Mouse (Mus musculus): Measurements from ENCODE around the gene Nfxl1.

Nfxl1 gene

DNA sequence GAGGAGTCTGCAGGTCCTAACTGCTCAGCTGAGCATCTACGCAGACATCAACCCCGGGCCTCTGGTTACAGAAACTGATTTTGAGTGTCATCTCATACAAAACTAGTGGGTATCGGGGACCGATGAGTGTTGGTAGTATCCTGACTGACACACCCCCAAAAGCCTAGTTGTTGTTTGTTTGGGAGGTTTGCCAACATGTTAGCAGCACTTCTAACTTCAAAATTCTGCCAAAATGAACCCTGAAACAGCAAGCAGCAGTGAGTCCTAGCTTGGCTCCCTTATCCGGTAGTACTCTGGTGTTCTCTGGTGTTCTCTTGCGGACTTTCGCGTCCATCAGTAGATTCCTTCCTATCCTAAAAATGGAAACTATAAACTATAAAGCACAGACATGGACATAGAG is 56.7 kb downstream of the Nfxl1 start:
- in situ Hi-C loops (cut with MboI, MseI) = loop anchor here (10.0 kb wide), 1 partner anchor 148 kb away; no protein-coding TSS in a partner anchor

DNA sequence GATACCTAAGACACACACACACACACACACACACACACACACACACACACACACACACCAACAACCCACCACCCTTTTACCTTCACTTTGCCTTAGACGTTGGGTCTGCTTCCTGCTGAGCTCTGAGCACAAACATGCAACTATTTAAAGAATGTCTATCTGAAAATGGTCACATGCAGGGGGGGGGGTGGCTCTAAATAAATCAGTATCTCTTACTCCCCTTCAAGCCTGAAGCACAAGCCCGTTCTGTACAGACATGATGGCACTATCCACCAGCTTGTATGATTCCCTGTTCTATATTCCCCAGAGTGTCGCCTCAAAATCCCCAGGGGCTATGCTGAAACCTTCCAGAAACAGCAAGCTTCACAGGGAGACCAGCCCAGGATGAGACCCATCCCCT is 57.7 kb downstream of the Nfxl1 start:
- in situ Hi-C loops (cut with MboI, MseI) = loop anchor here (10.0 kb wide), 1 partner anchor 147 kb away; no protein-coding TSS in a partner anchor

DNA sequence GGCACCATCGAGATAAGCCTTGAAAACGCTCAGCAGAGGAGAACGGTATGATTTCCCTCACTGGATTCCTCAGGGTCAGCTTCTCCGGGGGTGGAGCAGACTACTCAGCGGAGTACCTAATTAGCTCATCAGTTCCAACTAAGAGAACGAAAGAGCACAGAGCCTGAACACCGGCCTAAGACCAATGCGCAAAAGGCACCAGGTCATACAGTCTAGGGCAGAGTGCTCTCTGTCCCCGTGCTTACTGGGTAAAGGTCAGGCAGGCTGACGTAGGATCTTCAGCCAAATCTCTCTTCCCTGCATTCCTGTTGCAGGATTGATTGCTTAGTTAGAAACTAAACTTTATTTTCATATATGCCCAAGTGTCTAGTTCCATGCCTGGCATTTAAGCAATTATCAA is 61.2 kb downstream of the Nfxl1 start:
- in situ Hi-C loops (cut with MboI, MseI) = no loop called here

DNA sequence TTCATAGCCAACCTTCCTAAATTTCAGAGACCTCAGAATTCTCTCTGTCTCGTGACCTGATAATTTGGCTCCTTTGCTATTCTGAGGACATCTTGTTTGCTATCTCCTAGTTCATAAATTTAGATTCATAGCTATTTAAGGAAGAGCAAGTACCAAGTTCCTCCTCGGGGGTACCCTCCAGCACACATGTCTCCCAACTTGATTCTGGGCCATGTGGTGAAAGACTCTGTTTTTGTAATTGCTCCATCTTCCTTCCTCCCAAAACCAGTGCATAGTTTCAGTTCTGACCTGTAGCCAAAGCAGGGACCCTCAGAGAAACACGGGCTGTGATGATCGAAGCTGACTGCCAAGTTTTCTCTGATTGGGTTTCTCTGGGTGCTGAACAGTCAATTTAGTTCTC is 62.7 kb downstream of the Nfxl1 start:
- in situ Hi-C loops (cut with MboI, MseI) = no loop called here

DNA sequence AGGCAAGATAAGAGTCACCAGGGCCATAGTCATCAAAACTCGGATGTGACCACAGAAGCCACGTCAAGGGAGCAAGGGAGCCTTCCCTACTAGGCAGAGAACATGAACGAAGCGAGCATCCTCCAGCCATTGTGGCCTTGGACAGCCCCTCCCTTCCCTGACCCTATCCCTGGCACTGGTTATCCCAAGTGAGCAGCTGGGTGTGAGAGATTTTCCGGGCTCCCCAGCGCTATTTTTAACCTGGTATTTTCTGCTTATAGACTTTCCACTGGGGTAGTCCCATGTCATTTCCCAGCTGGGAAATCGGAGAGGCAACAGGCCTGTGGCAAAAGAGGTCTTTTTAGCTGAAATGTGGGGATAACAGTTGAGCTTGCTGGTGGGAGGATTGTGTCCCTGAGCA is 65.6 kb downstream of the Nfxl1 start:
- in situ Hi-C loops (cut with MboI, MseI) = no loop called here

DNA sequence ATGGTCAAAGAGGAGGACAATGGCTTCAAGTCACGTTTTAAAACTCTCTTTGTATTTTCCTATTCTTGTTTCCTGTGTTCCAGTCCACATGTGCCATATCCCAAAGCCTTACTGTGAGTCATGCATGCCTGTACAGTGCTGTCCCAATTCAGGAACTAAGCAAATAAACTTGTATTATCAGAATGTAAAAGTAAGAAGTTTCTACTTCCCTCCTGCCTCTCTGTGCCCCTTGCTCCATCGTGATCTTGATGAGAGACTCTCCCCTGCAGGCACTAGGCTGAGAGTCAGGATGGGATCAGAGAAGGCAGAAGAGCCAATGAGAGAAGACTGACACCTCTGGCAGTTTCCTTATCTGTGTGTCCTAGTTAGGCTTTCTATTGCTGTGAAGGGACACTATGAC is 68.3 kb downstream of the Nfxl1 start:
- in situ Hi-C loops (cut with MboI, MseI) = no loop called here

DNA sequence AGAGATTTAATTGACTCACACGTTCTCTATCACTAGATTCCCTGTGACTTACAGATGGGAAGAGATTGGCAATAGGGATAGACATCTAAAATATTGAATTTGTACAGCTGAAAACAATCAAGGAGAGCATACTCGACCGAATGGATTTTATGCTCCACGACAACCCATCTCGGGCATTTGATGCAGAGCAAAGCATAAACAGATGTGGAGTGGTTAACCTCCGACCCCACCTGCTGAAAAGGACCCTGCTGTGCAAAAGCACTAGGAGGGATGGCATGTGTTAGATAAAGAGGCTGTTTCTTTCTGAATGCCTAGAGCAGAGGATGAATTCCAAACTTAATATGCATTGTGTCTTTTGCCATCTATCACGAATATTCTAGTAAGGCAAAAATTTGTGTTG is 79.0 kb downstream of the Nfxl1 start:
- in situ Hi-C loops (cut with MboI, MseI) = loop anchor here (10.0 kb wide), 1 partner anchor 224 kb away; no protein-coding TSS in a partner anchor

DNA sequence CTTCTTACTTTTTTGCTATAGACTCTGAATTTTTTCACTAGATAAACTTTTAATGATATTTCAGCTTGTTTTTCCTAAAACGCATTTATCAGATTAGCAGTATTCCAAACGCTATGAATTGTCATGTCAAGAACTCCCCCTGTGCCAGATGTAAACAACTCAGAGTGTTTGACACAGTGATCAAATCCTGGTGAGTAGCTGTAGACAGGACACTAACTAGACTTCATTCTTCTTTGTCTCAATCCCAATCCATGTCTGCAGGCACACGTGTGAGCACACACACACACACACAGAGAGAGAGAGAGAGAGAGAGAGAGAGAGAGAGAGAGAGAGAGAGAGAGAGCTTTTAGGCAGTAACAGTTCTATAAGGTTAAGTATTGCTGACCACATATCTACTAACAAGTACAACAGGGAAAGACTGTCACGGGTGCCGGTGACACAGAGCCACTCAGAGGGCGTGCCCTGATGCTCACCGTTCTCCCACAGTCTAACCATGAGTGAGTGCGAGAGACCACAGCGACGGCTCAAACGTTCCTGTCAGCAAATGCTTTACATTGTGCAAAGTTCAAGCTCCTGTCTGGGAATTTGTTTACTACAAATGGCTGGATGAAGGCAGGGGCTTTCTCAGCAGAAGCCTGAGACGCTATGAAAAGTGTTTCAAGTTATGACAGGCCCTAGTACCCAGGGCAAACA is 87.0 kb downstream of the Nfxl1 start:
- in situ Hi-C loops (cut with MboI, MseI) = no loop called here

DNA sequence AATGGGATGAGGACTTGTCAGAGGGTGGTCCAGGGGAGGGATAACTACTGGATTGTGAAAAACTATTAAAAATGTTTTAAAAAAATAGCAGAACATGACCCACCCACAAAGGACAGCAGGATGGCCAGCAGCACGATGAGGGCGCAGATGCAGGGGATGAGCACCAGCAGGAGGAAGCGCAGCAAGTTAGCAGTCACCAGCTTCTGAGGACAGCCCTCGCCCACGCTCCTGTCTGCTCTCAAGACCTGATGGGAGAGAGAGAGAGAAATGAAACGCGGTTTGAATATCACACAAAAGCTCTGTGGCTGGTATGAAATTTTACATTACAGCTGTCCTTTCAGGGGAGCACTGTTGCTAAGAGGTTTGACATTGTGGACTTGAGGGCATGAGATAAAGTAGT is 87.7 kb downstream of the Nfxl1 start:
- in situ Hi-C loops (cut with MboI, MseI) = no loop called here

DNA sequence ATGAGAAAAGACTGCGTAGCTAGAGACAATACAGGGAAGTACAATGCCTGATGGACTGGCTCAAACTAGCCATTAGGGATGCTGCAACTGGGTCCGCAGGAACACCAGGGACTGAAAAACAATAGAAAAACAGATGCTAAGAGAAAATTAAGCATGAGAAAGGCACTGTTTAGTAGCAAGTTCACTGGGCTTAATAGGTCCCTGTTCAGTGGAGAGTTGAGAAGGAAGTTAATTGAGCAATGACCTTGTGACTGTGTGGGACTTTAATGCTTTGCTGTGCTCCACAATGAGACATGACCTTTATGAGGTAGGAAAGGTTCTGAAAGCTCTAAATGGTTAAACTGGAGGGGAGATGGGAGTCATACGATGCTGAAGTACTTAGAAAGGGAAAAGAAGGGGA is 94.6 kb downstream of the Nfxl1 start:
- in situ Hi-C loops (cut with MboI, MseI) = no loop called here
